Mouse (Mus musculus) forebrain, embryonic 14.5 days (tissue): ENCODE measurements at regions not wholly inside any gene's neighbourhood (a gene's known extent, or its start where the extent isn't known, plus 50 kb on each side); places are given as distances from the start of the nearest gene placed in this dataset.

Experiments used
- ATAC-seq: fragments of 200-750 bp; cut with Nextera tagmentation; 2 replicates; pipeline ENCODE4 v1.8.0; 2017; ENCODE audit warnings: mild to moderate bottlenecking, moderate library complexity
- DNase-seq: peaks from one replicate; pipeline ENCODE4 v3.0.0-alpha.2; 2015; ENCODE audit warnings: low spot score
- H3K27ac ChIP-seq: fragments of 300-500 bp; sonication (generic); 2 replicates; pipeline ENCODE4 v1.5.1; 2014; ENCODE audit warnings: low read depth, mild to moderate bottlenecking, control low read depth, low read length, moderate library complexity
- H3K27me3 ChIP-seq: fragments of 300-500 bp; sonication (generic); replicated peaks from 2 replicates; pipeline ENCODE4 v1.6.1; 2014; ENCODE audit warnings: low read length, control low read depth, mixed read lengths; ENCODE audit not compliant: control insufficient read depth, insufficient read depth
- H3K36me3 ChIP-seq: fragments of 300-500 bp; sonication (generic); 2 replicates; pipeline ENCODE4 v1.6.1; 2014; ENCODE audit warnings: low read length, control low read depth; ENCODE audit not compliant: control insufficient read depth, insufficient read depth
- H3K4me1 ChIP-seq: fragments of 300-500 bp; sonication (generic); 2 replicates; pipeline ENCODE4 v1.6.1; 2014; ENCODE audit warnings: antibody characterized with exemption, low read length, control low read depth; ENCODE audit not compliant: control insufficient read depth, insufficient read depth
- H3K4me2 ChIP-seq: fragments of 300-500 bp; sonication (generic); 2 replicates; pipeline ENCODE4 v1.6.1; 2014; ENCODE audit warnings: mild to moderate bottlenecking, control low read depth, low read length
- H3K4me3 ChIP-seq: fragments of 300-500 bp; sonication (generic); 2 replicates; pipeline ENCODE4 v1.5.1; 2014; ENCODE audit warnings: low read depth, low read length, control low read depth
- H3K9ac ChIP-seq: fragments of 300-500 bp; sonication (generic); 2 replicates; pipeline ENCODE4 v1.6.1; 2014; ENCODE audit warnings: mild to moderate bottlenecking, low read length, control low read depth, moderate library complexity
- H3K9me3 ChIP-seq: fragments of 300-500 bp; sonication (generic); replicated peaks from 2 replicates; pipeline ENCODE4 v1.6.1; 2016; ENCODE audit warnings: low read length, control low read depth, mixed read lengths; ENCODE audit not compliant: control insufficient read depth
- WGBS: fragments of 180-500 bp; shearing (Covaris S2); extraction: QIAGEN DNeasy Blood & Tissue Kit; methylation state at CpG from one replicate; pipeline ENCODE4 v1.1.7; 2014; 5-methylcytosine and 5-hydroxymethylcytosine counted together

GRCm38 (mm10) chr4:110038696-110039095 lies 60.8 kb downstream of the Dmrta2 start:
- no peaks in the 10 kb centered on the region for H3K27me3 ChIP-seq
- ATAC-seq (no peak), DNase-seq (no peak)
- no peak overlapping the region for H3K4me3 ChIP-seq
- H3K27ac ChIP-seq = no peak overlapping the region
- no peaks in the 10 kb centered on the region for H3K36me3 ChIP-seq
- no peak overlapping the region for H3K9ac ChIP-seq
- no peak overlapping the region for H3K4me2 ChIP-seq
- H3K9me3 ChIP-seq = no peaks in the 10 kb centered on the region
- WGBS = 81% methylated on average over 5 of the region's 5 CpGs
- H3K4me1 ChIP-seq = no peaks in the 10 kb centered on the region

DNA sequence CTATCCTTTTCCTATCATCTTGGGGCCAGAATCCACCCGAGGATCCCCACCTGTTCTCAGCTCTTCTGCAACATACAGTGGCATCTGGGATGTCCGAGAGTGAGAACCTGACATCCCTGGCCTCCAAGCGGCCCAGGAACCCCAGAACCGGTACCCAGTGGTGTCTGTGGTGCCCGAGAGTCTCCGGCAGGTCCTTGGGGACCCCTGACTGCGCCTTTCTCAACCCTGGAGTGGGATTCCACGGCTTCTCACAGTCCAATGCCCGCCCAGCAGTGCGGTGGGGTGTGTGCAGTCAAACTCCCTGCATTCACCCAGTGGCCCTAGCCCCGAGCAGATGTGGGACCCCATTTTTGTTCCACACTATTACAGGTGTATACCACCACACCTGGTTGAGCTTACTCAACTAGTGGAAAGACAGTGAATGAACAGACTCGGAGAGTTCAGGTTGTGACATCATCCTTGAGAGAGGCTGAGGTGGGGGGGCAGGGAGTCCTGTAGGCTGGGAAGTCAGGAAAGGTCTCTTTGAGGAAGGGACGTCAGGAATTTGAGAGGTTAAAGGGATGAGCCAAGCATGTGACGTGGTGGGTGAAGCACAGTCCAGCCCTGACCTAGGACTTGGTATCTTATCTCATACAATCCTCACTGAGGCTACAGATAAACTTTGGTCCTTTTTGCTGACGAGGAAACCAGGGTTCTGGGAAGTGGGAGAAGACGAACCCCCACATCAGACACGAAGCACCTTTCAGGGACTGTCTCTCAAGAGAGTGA lies 67.2 kb downstream of the Dmrta2 start:
- no peak overlapping the region for H3K4me2 ChIP-seq
- no peak overlapping the region for H3K4me3 ChIP-seq
- no peak overlapping the region for H3K9ac ChIP-seq
- no peaks in the 10 kb centered on the region for H3K9me3 ChIP-seq
- WGBS = 88% methylated on average over 17 of the region's 17 CpGs
- no peak overlapping the region for H3K27ac ChIP-seq
- DNase-seq = no peak
- no peaks in the 10 kb centered on the region for H3K4me1 ChIP-seq
- H3K27me3 ChIP-seq = no peaks in the 10 kb centered on the region
- no peaks in the 10 kb centered on the region for H3K36me3 ChIP-seq
- no peak for ATAC-seq

GRCm38 (mm10) chr4:110045651-110046269 lies 67.9 kb downstream of the Dmrta2 start:
- no peaks in the 10 kb centered on the region for H3K36me3 ChIP-seq
- WGBS = 91% methylated on average over 12 of the region's 12 CpGs
- H3K27ac ChIP-seq = no peak overlapping the region
- no peak for DNase-seq
- ATAC-seq = no peak
- H3K4me1 ChIP-seq = 0 out of 2 replicates have a peak, but pooled peaks cover 4% of the 10 kb centered on the region
- H3K4me3 ChIP-seq = no peak overlapping the region
- no peak overlapping the region for H3K4me2 ChIP-seq
- no peak overlapping the region for H3K9ac ChIP-seq
- H3K27me3 ChIP-seq = no peaks in the 10 kb centered on the region
- H3K9me3 ChIP-seq = no peaks in the 10 kb centered on the region

GRCm38 (mm10) chr4:110046270-110046651 lies 68.4 kb downstream of the Dmrta2 start:
- Histone ChIP-seq H3K27ac (no peak overlapping the region), H3K9ac (no peak overlapping the region), H3K4me1 (0 out of 2 replicates have a peak, but pooled peaks cover 5% of the 10 kb centered on the region), H3K4me2 (no peak overlapping the region), H3K27me3 (no peaks in the 10 kb centered on the region), H3K9me3 (no peaks in the 10 kb centered on the region), H3K4me3 (no peak overlapping the region), H3K36me3 (no peaks in the 10 kb centered on the region)
- WGBS = 91% methylated on average over 11 of the region's 11 CpGs
- ATAC-seq (no peak), DNase-seq (no peak)

- peak overlapping the region; percentile 66 for H3K4me2 ChIP-seq
- peak overlapping the region; percentile 60 for H3K9ac ChIP-seq
- H3K27ac ChIP-seq = no peak overlapping the region
- H3K9me3 ChIP-seq = no peaks in the 10 kb centered on the region
- ATAC-seq = peak; percentile 96
- no peaks in the 10 kb centered on the region for H3K27me3 ChIP-seq
- DNase-seq = peak; percentile 88
- no peaks in the 10 kb centered on the region for H3K36me3 ChIP-seq
- 0 out of 2 replicates have a peak, but pooled peaks cover 5% of the 10 kb centered on the region for H3K4me1 ChIP-seq
- WGBS = 4% methylated on average over 37 of the region's 40 CpGs
- H3K4me3 ChIP-seq = peak overlapping the region; percentile 41
Measured at GRCm38 (mm10) chr4:110050393-110051280, 72.8 kb downstream of the Dmrta2 start.

DNA sequence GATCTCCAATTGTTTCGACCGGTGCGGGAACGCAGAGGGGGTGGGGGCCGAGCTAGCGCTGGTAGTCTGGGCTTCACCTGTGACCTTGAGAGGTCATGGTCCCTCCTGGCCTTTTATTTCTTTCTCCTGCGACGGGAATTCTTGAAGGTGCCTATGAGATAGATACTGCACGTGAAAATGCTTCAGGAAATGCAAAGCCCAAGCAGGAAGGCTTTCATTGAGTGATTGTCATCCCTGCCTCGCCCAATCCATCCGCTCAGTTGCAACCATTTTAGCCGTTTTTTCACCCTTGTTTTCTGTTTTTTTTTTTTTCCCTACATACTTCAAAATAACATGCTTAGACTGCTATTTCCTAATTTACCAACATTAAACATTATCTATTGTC lies 73.4 kb downstream of the Dmrta2 start:
- H3K36me3 ChIP-seq = no peaks in the 10 kb centered on the region
- peak overlapping the region; percentile 60 for H3K9ac ChIP-seq
- no peaks in the 10 kb centered on the region for H3K9me3 ChIP-seq
- peak overlapping the region; percentile 66 for H3K4me2 ChIP-seq
- H3K27ac ChIP-seq = no peak overlapping the region
- H3K4me1 ChIP-seq = 0 out of 2 replicates have a peak, but pooled peaks cover 5% of the 10 kb centered on the region
- no peaks in the 10 kb centered on the region for H3K27me3 ChIP-seq
- WGBS = 14% methylated on average over 12 of the region's 12 CpGs
- peak overlapping the region; percentile 41 for H3K4me3 ChIP-seq
- peak; percentile 44 for DNase-seq
- ATAC-seq = peak; percentile 57

GRCm38 (mm10) chr4:110051872-110052271 lies 74.0 kb downstream of the Dmrta2 start:
- WGBS = 64% methylated on average over 10 of the region's 10 CpGs
- no peak overlapping the region for H3K9ac ChIP-seq
- H3K9me3 ChIP-seq = no peaks in the 10 kb centered on the region
- no peaks in the 10 kb centered on the region for H3K36me3 ChIP-seq
- H3K27ac ChIP-seq = no peak overlapping the region
- H3K4me1 ChIP-seq = 0 out of 2 replicates have a peak, but pooled peaks cover 5% of the 10 kb centered on the region
- DNase-seq (no peak), ATAC-seq (no peak)
- H3K4me3 ChIP-seq = no peak overlapping the region
- H3K27me3 ChIP-seq = no peaks in the 10 kb centered on the region
- H3K4me2 ChIP-seq = no peak overlapping the region

DNA sequence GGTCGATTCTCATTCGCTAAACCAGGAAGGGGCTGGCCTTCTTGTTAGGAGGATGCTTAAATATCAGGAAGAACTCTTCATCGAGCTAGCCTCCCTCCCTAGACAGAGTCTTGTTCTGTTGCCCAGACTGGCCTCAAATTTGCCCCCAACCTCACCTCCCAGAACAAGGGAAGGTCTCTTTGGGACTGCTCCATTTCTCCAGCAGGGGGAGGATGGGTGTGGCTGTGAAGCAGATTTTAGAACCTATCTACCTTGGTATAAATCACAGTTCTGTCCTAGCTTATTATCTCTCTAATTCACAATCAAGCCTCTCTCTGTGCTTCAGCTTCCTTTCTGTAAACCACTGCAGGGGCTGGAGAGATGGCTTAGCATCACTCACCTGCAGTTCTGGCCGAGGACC lies 75.1 kb downstream of the Dmrta2 start:
- 92% methylated on average over 4 of the region's 4 CpGs for WGBS
- ATAC-seq = no peak
- Histone ChIP-seq H3K4me2 (no peak overlapping the region), H3K27me3 (no peaks in the 10 kb centered on the region), H3K27ac (no peak overlapping the region), H3K9ac (no peak overlapping the region), H3K4me1 (0 out of 2 replicates have a peak, but pooled peaks cover 5% of the 10 kb centered on the region), H3K9me3 (no peaks in the 10 kb centered on the region), H3K4me3 (no peak overlapping the region), H3K36me3 (no peaks in the 10 kb centered on the region)
- no peak for DNase-seq
